In the genomic region with DNA sequence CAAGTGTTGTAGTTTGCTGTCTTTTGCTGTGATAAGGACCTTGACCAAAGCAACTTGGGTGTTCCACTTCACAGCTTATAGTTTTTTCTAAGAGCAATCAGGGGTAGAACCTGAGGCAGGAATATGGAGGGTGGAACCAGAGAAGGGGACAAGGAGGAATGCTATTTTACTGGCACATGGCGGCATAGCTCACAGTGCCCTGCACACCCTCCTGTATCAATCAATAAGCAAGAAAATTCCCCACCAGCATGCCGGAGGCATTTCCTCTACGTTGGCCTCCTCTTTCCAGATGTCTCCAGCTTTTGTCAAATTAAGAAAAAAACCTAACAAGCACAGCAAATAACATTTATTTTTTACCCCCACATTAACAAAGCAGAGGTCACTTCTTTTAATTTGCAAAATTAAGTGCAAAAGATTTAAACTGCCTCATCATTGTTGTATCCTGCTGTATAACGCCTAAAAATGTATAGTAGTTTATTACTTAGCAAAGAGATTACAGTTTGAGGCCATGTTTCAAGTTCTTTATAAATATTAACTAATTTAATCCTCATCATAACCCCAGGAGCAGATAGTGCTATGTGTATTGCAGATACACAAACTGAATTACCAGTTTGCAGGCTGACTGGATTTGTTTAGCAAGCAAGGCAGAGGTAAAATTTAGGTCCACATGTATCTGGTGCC, we compare ENCODE assay signal across 25 mouse cellular contexts. TPM values are rescaled to one million over a fixed set of nuclear protein-coding genes. Genes with fewer than 3 reads are reported as not detected.
DNase-seq lines count a peak whose midpoint lies in the region; ATAC-seq and TF ChIP-seq lines count a peak whose summit lies in the region.
"Had no signal": no experiment of that assay in that cellular context is flagged by ENCODE, and none has a peak within 500 bp of the region (broad histone marks: within the 10 kb centered on the region; RNA-seq: fewer than 3 reads in every experiment).

No protein-coding gene starts in this region.

- no peak for TF ChIP-seq CTCF in layer of hippocampus, adult 2 months (conservative IDR thresholded peaks at IDR 0.05)

- no peaks in the 10 kb centered on the region for H3K27me3 ChIP-seq in heart, embryonic 13.5 days (replicated peaks)
- H3K27me3 ChIP-seq in intestine, embryonic 15.5 days (replicated peaks): no peaks in the 10 kb centered on the region
- no peaks in the 10 kb centered on the region for H3K27me3 ChIP-seq in limb, embryonic 13.5 days
- H3K27me3 ChIP-seq: embryonic facial prominence, embryonic 15.5 days; forebrain, embryonic 13.5 days; hindbrain, embryonic 12.5 days had no signal

- peak overlapping the region; percentile 40 for H3K27ac ChIP-seq in heart, embryonic 13.5 days (replicated peaks)
- peak overlapping the region; percentile 56 for H3K27ac ChIP-seq in layer of hippocampus, adult 2 months
- peak overlapping the region; percentile 65; the same call in 1 of the 2 replicates for H3K27ac ChIP-seq in intestine, embryonic 15.5 days
- H3K27ac ChIP-seq in limb, embryonic 13.5 days: peak overlapping the region; percentile 17; the same call in 1 of the 2 replicates
- H3K27ac ChIP-seq: embryonic facial prominence, embryonic 15.5 days; forebrain, embryonic 13.5 days; hindbrain, embryonic 12.5 days; kidney, postnatal 0 days; liver, embryonic 14.5 days; macrophage had no signal

- WGBS in heart, embryonic 13.5 days: 74% methylated on average over 4 of the region's 4 CpGs
- 42% methylated on average over 4 of the region's 4 CpGs for whole genome bisulfite sequencing in intestine, embryonic 15.5 days
- 46% methylated on average over 4 of the region's 4 CpGs for WGBS in limb, embryonic 13.5 days

- H3K4me1 ChIP-seq in heart, embryonic 13.5 days: peaks cover 34% of the 10 kb centered on the region
- H3K4me1 ChIP-seq in intestine, embryonic 15.5 days (replicated peaks): peaks cover 10% of the 10 kb centered on the region; the same call in 1 of the 2 replicates
- peaks cover 20% of the 10 kb centered on the region for H3K4me1 ChIP-seq in limb, embryonic 13.5 days

- H3K9ac ChIP-seq in heart, embryonic 13.5 days: no peak overlapping the region
- no peak overlapping the region for H3K9ac ChIP-seq in intestine, embryonic 15.5 days
- no peak overlapping the region for H3K9ac ChIP-seq in limb, embryonic 13.5 days
- H3K9ac ChIP-seq: embryonic facial prominence, embryonic 15.5 days; forebrain, embryonic 13.5 days; hindbrain, embryonic 12.5 days; liver, embryonic 14.5 days had no signal

- DNase-seq in heart, postnatal 4 days: no peak
- DNase-seq in layer of hippocampus, adult 2 months (ENCODE audit: low spot score in 2 of 2): no peak
- no peak for DNase-seq in layer of hippocampus, adult 18-20 months (ENCODE audit: low spot score in 2 of 2)
- no peak for DNase-seq in right cerebral cortex, postnatal 36 days (ENCODE audit: low spot score in 2 of 2)
- DNase-seq: adrenal gland, postnatal 14 days; cerebellum, adult 18-20 months; cerebellum, postnatal 10 days; gastrocnemius, postnatal 14 days; heart, postnatal 10 days; kidney, adult 8-10 months; liver; lung, adult 2 months; lung, postnatal 10 days; thymus, postnatal 4 days had no signal

- H3K4me3 ChIP-seq in heart, embryonic 13.5 days: no peak overlapping the region
- no peak overlapping the region for H3K4me3 ChIP-seq in layer of hippocampus, adult 2 months
- H3K4me3 ChIP-seq in intestine, embryonic 15.5 days (replicated peaks): no peak overlapping the region
- no peak overlapping the region for H3K4me3 ChIP-seq in limb, embryonic 13.5 days
- H3K4me3 ChIP-seq: embryonic facial prominence, embryonic 15.5 days; forebrain, embryonic 13.5 days; hindbrain, embryonic 12.5 days had no signal

- no peak overlapping the region for H3K4me2 ChIP-seq in heart, embryonic 13.5 days
- 0 out of 2 replicates have a peak overlapping the region, but pooled peaks have one; percentile 4 for H3K4me2 ChIP-seq in intestine, embryonic 15.5 days (replicated peaks)
- H3K4me2 ChIP-seq in limb, embryonic 13.5 days (replicated peaks): no peak overlapping the region
- H3K4me2 ChIP-seq: embryonic facial prominence, embryonic 15.5 days; forebrain, embryonic 13.5 days; hindbrain, embryonic 12.5 days had no signal

- H3K36me3 ChIP-seq in heart, embryonic 13.5 days: no peaks in the 10 kb centered on the region
- H3K36me3 ChIP-seq in intestine, embryonic 15.5 days: no peaks in the 10 kb centered on the region
- H3K36me3 ChIP-seq in limb, embryonic 13.5 days: no peaks in the 10 kb centered on the region
- H3K36me3 ChIP-seq: embryonic facial prominence, embryonic 15.5 days; hindbrain, embryonic 12.5 days had no signal

- ATAC-seq in heart, embryonic 13.5 days (ENCODE audit: extremely low read depth, insufficient number of reproducible peaks, low FRiP score, low TSS enrichment): no peak
- ATAC-seq in intestine, embryonic 15.5 days: peak; percentile 68
- ATAC-seq in limb, embryonic 13.5 days (ENCODE audit: low FRiP score, low read depth): no peak
- no peak for ATAC-seq in megakaryocyte progenitor cell, adult 5-6 weeks (replicated peaks; ENCODE audit: poor library complexity)
- ATAC-seq: CD4-positive, CD25-positive, alpha-beta regulatory T cell, adult 4 months had no signal

- H3K9me3 ChIP-seq in heart, embryonic 13.5 days: no peaks in the 10 kb centered on the region
- no peaks in the 10 kb centered on the region for H3K9me3 ChIP-seq in intestine, embryonic 15.5 days
- H3K9me3 ChIP-seq in limb, embryonic 13.5 days: no peaks in the 10 kb centered on the region
- H3K9me3 ChIP-seq: embryonic facial prominence, embryonic 15.5 days; forebrain, embryonic 13.5 days; hindbrain, embryonic 12.5 days had no signal

RNA-seq across cellular contexts. Expression of gene Phlpp1, which starts 13.4 kb away (rescaled TPM):
- 3.9 and 4.6 TPM in 2 replicates for polyA plus RNA-seq in heart, embryonic 13.5 days (2015; fragmentation: Nextera tagmentation; extraction: Ambion mirVana)
- 10 to 100 TPM; 21.7 to 21.9 TPM for total RNA-seq in heart, postnatal 4 days (2021)
- 10 to 100 TPM; 82.6 to 87.3 TPM for total RNA-seq in layer of hippocampus, adult 2 months (2021)
- total RNA-seq in layer of hippocampus, adult 18-20 months (2021): 10 to 100 TPM; 88.3 to 97.0 TPM
- 3.2 and 4.0 TPM in 2 replicates for polyA plus RNA-seq in intestine, embryonic 15.5 days (2015; fragmentation: Nextera tagmentation; extraction: Ambion mirVana)
- polyA plus RNA-seq in limb, embryonic 13.5 days (2015; fragmentation: Nextera tagmentation; extraction: Ambion mirVana): 3.7 and 4.3 TPM in 2 replicates
- total RNA-seq in megakaryocyte progenitor cell, adult 5-6 weeks (2015): 1.1 and 2.6 TPM in 2 replicates
- 0.92 and 2.1 TPM in 2 replicates for total RNA-seq in megakaryocyte progenitor cell, adult 5-6 weeks (2017)

Comparison
In these comparisons a context has a peak if more than half of its experiments do, and no peak if none do; other contexts are left out.
1. RNA of gene Phlpp1, which starts 13.4 kb away (total RNA-seq): 88.3 to 97.0 TPM in layer of hippocampus, adult 18-20 months, 82.6 to 87.3 TPM in layer of hippocampus, adult 2 months and 21.7 to 21.9 TPM in heart, postnatal 4 days; 0.92 to 2.6 TPM in megakaryocyte progenitor cell, adult 5-6 weeks; every median in the first group is over 4 times any median in the second.
2. Peak in every context shown above with its lines, with median percentiles within 50 percentile points of each other: H3K27ac ChIP-seq.